Mouse (Mus musculus) lung, embryonic 15.5 days (tissue): ENCODE measurements around the gene Vpreb3. TPM values are rescaled to one million over a fixed set of nuclear protein-coding genes. Genes with fewer than 3 reads are reported as not detected.

ENCODE experiments used
- ATAC-seq: fragments of 200-750 bp; cut with Nextera tagmentation; 2 replicates; pipeline ENCODE4 v1.8.0; 2017; ENCODE audit warnings: moderate number of reproducible peaks, borderline replicate concordance; ENCODE audit not compliant: low FRiP score, low TSS enrichment; ENCODE audit errors: extremely low read depth
- H3K27ac ChIP-seq: fragments of 300-500 bp; sonication (generic); 2 replicates; pipeline ENCODE4 v1.5.1; 2015; ENCODE audit warnings: moderate library complexity, mild to moderate bottlenecking, inconsistent platforms
- H3K27me3 ChIP-seq: fragments of 300-500 bp; sonication (generic); 2 replicates; pipeline ENCODE4 v1.6.1; 2015; ENCODE audit warnings: inconsistent platforms
- H3K36me3 ChIP-seq: fragments of 300-500 bp; sonication (generic); 2 replicates; pipeline ENCODE4 v1.6.1; 2015; ENCODE audit warnings: inconsistent platforms
- H3K4me1 ChIP-seq: fragments of 300-500 bp; sonication (generic); 2 replicates; pipeline ENCODE4 v1.6.1; 2015; ENCODE audit warnings: inconsistent platforms
- H3K4me2 ChIP-seq: fragments of 300-500 bp; sonication (generic); 2 replicates; pipeline ENCODE4 v1.6.1; 2015; ENCODE audit warnings: inconsistent platforms, mild to moderate bottlenecking, moderate library complexity
- H3K4me3 ChIP-seq: fragments of 300-500 bp; sonication (generic); 2 replicates; pipeline ENCODE4 v1.5.1; 2015; ENCODE audit warnings: mild to moderate bottlenecking, inconsistent platforms
- H3K9ac ChIP-seq: fragments of 300-500 bp; sonication (generic); 2 replicates; pipeline ENCODE4 v1.6.1; 2015; ENCODE audit warnings: inconsistent platforms
- H3K9me3 ChIP-seq: fragments of 300-500 bp; sonication (generic); 2 replicates; pipeline ENCODE4 v1.6.1; 2016; ENCODE audit warnings: inconsistent platforms
- WGBS: fragments of 180-500 bp; shearing (Covaris S2); methylation state at CpG from one replicate; pipeline ENCODE4 v1.1.7; 2015; 5-methylcytosine and 5-hydroxymethylcytosine counted together
- polyA plus RNA-seq: library from polyadenylated mRNA; unstranded; fragments of >200 nt; fragmentation: Nextera tagmentation; extraction: Ambion mirVana; gene quantifications from 2 replicates; pipeline ENCODE4 v1.2.1, GENCODE M21; 2015

Gene Vpreb3
- 0.55 and 0.95 TPM in 2 replicates for polyA plus RNA-seq

DNA sequence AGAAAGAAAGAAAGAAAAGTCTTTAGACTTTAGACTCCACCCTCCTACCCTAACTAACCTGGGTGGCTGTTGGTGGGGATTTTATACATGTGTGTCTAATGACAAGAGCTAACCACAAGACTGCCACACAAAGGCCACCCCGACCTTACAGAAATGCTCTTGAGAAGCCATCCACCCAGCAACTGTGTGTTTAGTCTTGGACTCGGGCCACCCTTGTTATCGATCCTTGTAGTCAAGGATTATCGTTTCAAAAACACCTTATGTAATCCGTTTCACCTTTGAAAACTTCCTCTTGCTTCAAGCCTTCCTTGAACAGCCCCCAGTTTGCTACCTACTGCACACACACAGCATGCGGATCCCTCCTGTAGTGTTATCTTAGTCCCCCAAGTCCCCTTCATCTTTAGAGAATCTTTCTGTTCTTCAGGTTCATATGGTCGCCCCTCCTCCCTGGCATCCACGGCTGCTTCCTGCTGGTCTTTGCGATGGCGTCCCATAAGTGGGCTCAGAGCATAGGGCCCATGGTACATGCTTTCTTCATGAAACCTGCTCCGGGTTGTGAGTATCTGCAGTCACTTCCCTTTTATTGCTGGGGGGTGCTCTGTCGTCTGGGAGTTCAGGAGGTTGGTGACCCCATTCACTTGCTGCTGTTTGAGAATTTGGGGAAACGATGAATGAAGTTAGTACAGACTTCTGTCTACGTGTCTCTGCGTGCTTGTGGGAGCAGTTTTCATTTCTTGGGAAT is at the start of gene Vpreb3:
Gene Vpreb3 (plus strand): TSS at position 322 of the 742 bp plus-strand sequence.
- peaks cover 12% of the 10 kb centered on the region; the same call in 1 of the 2 replicates for H3K4me1 ChIP-seq
- 63% methylated on average over 15 of the region's 15 CpGs for WGBS
- no peak within 1 kb of the TSS for H3K9ac ChIP-seq
- H3K4me3 ChIP-seq: no peak within 1 kb of the TSS
- H3K9me3 ChIP-seq: no peaks in the 10 kb centered on the region
- no peaks in the 10 kb centered on the region for H3K36me3 ChIP-seq
- no peaks in the 10 kb centered on the region for H3K27me3 ChIP-seq
- ATAC-seq: no peak
- H3K27ac ChIP-seq: peak within 1 kb of the TSS; percentile 53
- H3K4me2 ChIP-seq: peak within 1 kb of the TSS; percentile 20; the same call in 1 of the 2 replicates

DNA sequence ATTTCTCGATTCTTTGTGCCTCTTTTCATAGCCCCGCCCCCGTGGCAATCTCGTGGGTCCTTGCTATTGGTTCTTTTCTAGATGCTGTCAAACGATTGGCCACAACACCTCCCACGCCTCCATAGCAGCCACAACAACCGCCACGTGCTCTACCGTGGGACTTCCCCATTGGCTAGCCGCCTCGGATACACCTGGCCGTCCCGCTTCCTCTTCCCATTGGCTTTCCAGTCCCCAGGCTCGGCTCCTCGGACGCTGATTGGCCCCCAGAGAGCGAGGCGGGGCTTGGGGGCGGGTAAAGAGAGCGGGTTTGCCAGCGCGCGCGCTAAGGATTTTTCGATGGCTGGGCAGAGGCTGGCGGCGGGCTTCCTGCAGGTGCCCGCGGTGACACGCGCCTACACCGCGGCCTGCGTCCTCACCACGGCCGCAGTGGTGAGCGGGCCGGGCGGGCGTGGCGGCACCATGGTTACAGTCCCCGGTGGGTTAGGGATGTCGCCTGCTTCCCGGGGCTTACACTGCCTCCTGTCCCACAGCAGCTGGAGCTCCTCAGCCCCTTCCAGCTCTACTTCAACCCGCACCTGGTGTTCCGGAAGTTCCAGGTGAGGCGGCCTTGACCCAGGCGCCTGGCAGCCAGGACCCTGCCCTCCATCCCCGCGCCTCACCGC is 49.6 kb upstream of the Vpreb3 start, which contains the start of gene Derl3:
Gene Derl3 (plus strand): TSS at position 325 of the 662 bp plus-strand sequence.
- Histone ChIP-seq H3K36me3 (peaks cover 30% of the 10 kb centered on the region), H3K27me3 (no peaks in the 10 kb centered on the region), H3K9ac (peak within 1 kb of the TSS; percentile 44), H3K27ac (peak within 1 kb of the TSS; percentile 21), H3K4me2 (peak within 1 kb of the TSS; percentile 92), H3K9me3 (no peaks in the 10 kb centered on the region), H3K4me3 (peak within 1 kb of the TSS; percentile 44), H3K4me1 (peaks cover 16% of the 10 kb centered on the region)
- WGBS: 2% methylated on average over 51 of the region's 51 CpGs
- ATAC-seq: peak; percentile 97

DNA sequence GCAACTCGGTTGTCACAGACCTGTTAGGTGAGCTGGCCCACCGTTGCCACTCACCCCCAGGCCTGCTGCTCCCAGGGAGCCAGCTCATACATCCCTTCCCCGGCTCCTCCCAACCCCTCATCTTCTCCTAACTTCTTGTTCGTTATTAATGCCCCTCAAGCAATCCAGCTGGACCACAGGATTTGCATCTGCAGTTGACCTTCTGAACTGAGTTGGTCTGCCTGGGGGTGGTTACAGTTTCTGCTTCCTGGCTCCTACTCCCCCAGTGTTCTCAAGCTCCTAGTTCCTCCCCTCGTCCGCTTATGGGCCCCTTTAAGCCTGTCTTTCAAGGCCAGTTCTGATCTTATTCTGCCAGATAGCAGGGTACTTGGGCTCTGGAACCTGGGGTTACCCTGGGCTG is 48.3 kb upstream of the Vpreb3 start:
- no peak for ATAC-seq
- WGBS: 71% methylated on average over 6 of the region's 6 CpGs
- no peak overlapping the region for H3K9ac ChIP-seq

DNA sequence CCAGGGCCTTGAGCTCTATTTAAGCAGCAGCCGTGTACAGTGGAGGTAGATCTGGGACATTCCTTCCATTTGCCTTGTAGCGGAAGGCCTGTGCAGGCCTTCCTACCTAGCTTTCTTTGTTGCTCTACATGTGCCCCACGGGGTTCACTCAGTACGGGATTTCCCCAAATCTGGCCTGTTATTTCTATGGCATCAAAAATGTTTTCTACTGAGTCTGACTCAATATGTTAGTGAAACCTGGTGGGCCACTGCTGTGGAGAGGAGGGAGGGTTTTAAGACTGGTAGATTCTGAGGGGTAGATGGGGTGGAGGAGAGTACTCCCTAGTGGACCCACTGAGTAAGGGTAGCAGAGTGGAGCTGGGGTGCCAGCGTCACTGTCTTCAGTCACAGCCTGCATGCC is 47.1 kb upstream of the Vpreb3 start:
- no peaks in the 10 kb centered on the region for H3K9me3 ChIP-seq
- H3K36me3 ChIP-seq: peaks cover 47% of the 10 kb centered on the region
- WGBS: 94% methylated on average over 5 of the region's 5 CpGs

More for the DNA sequence above, 48.3 kb upstream of the Vpreb3 start:
- Histone ChIP-seq H3K4me1 (peaks cover 14% of the 10 kb centered on the region), H3K9me3 (no peaks in the 10 kb centered on the region), H3K27ac (no peak overlapping the region), H3K4me2 (no peak overlapping the region), H3K4me3 (no peak overlapping the region), H3K27me3 (no peaks in the 10 kb centered on the region), H3K36me3 (peaks cover 38% of the 10 kb centered on the region)

DNA sequence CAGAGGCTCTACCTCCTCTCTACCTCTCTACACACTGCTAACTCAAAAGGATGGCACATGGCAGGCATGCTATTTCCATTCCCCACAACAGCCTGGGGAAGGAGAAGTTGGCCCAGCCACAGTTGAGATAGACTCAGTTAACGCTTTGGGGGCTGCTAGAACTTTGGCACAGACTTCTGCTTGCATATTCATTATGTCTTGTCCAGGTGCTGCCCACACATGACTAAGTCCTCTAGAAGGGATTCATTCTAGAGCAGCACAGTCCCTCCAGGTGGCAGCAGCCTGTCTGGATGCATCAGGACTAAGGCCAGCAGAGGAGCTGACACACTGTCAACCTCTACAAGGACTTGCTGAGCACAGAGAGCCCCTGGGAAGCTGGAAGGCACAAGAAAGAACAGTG is 46.6 kb upstream of the Vpreb3 start:
- Histone ChIP-seq H3K36me3 (peaks cover 51% of the 10 kb centered on the region), H3K4me2 (no peak overlapping the region), H3K4me1 (peaks cover 13% of the 10 kb centered on the region), H3K27ac (no peak overlapping the region), H3K9me3 (no peaks in the 10 kb centered on the region), H3K27me3 (no peaks in the 10 kb centered on the region), H3K9ac (no peak overlapping the region), H3K4me3 (no peak overlapping the region)
- WGBS: 94% methylated on average over 1 of the region's 1 CpGs
- ATAC-seq: no peak

More for the DNA sequence above, 47.1 kb upstream of the Vpreb3 start:
- Histone ChIP-seq H3K27me3 (no peaks in the 10 kb centered on the region), H3K4me1 (peaks cover 13% of the 10 kb centered on the region), H3K9ac (no peak overlapping the region), H3K27ac (no peak overlapping the region), H3K4me3 (no peak overlapping the region), H3K4me2 (no peak overlapping the region)
- no peak for ATAC-seq

DNA sequence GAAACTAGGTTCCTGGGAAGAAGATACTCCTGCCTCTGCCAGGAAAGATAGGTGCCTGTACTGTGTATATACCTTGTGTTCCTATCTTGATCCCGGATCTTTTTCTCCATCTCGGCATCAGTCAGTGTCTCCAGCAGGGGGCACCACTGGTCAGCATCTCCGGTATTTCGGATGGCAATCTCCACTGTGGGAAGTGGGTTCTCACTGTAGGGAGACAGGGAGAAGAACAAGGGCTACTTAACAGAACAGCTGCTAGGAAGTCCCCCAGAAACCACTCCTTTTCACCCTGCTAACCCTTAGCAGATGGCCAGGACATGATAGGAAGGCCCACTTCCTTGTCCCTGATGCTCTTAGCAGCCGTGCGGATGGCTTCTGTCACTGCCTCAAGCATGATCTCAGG is 45.5 kb upstream of the Vpreb3 start:
- Histone ChIP-seq H3K36me3 (peaks cover 63% of the 10 kb centered on the region), H3K9ac (no peak overlapping the region), H3K9me3 (no peaks in the 10 kb centered on the region), H3K4me1 (peaks cover 13% of the 10 kb centered on the region), H3K4me2 (no peak overlapping the region), H3K4me3 (no peak overlapping the region), H3K27me3 (no peaks in the 10 kb centered on the region), H3K27ac (no peak overlapping the region)
- no peak for ATAC-seq
- WGBS: 40% methylated on average over 6 of the region's 6 CpGs

DNA sequence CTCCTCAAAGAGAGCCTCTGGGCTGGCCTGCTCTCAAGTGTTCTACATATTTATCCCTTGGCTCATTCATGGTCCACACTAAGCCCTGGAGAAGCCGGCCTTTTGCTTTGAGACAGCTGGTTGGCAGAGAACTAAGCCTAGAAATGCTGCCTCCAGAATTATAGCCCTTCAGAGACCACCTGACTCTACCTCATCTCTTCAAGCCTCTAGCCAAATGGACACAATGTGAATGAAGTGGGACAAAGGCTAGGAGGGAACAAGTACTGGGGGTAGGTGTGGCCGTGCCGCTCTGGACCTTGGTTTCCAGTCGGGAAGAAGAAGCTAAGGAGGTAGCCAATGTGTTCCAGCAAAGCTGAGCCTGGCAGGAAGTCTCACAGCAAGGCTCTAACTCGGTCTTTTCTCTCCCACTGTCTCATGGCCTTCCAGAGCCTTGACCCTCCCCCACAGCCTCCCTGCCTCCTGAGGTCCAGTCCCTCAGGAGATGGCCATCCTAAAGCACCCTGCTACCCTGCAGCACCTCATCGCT is 44.8 kb upstream of the Vpreb3 start:
- Histone ChIP-seq H3K9me3 (no peaks in the 10 kb centered on the region), H3K4me3 (no peak overlapping the region), H3K9ac (no peak overlapping the region), H3K4me1 (peaks cover 9% of the 10 kb centered on the region), H3K4me2 (no peak overlapping the region), H3K27ac (no peak overlapping the region), H3K36me3 (peaks cover 70% of the 10 kb centered on the region), H3K27me3 (no peaks in the 10 kb centered on the region)
- ATAC-seq: no peak
- WGBS: 74% methylated on average over 6 of the region's 6 CpGs

DNA sequence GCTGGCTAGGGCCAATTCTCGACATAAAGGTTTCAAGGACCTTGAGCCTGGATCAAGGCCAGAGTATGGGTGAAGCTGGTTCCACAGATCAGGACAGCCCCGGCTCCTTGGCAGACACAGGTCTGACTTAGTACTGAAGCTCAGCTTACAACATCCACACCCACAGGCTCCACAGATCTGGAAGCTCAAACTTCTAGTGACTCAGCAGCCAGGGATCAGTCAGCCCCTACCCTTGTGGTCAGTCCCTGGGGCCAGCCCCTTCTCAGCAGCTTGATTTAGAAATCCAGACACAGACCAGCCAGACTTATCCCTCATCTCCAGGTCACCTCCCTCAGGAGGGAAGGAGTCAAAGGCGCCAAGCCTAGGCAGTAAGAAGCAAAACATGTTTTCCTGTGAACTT is 44.0 kb upstream of the Vpreb3 start:
- H3K4me3 ChIP-seq: no peak overlapping the region
- WGBS: 55% methylated on average over 3 of the region's 3 CpGs
- ATAC-seq: no peak
- peaks cover 78% of the 10 kb centered on the region for H3K36me3 ChIP-seq
- peak overlapping the region; percentile 37 for H3K27ac ChIP-seq
- H3K9me3 ChIP-seq: no peaks in the 10 kb centered on the region
- no peak overlapping the region for H3K9ac ChIP-seq
- no peak overlapping the region for H3K4me2 ChIP-seq
- no peaks in the 10 kb centered on the region for H3K27me3 ChIP-seq
- H3K4me1 ChIP-seq: 0 out of 2 replicates have a peak, but pooled peaks cover 2% of the 10 kb centered on the region

DNA sequence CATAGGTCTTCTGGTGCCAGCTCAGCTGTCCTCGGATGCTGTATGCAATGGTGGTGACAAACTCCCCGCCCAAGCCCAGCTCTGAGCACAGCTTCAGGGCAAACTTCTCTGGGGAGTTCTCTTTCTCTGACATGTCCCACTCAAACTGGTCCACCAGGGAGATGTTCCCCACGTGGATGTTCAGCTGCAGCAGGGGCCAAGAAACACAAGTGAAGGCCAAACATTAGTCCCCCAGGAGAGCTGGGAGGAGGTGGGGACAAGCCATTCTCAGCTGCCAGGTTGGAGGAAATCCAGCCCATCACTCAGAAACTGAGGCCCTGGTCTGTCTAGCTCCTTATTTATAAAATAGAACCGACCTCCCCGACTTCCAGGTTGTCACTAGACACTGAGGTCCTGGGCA is 38.5 kb upstream of the Vpreb3 start:
- peaks cover 92% of the 10 kb centered on the region for H3K36me3 ChIP-seq
- no peak overlapping the region for H3K9ac ChIP-seq
- 81% methylated on average over 5 of the region's 5 CpGs for WGBS
- H3K27ac ChIP-seq: no peak overlapping the region
- H3K27me3 ChIP-seq: no peaks in the 10 kb centered on the region
- no peaks in the 10 kb centered on the region for H3K9me3 ChIP-seq
- H3K4me2 ChIP-seq: no peak overlapping the region
- ATAC-seq: no peak
- no peaks in the 10 kb centered on the region for H3K4me1 ChIP-seq
- H3K4me3 ChIP-seq: no peak overlapping the region

DNA sequence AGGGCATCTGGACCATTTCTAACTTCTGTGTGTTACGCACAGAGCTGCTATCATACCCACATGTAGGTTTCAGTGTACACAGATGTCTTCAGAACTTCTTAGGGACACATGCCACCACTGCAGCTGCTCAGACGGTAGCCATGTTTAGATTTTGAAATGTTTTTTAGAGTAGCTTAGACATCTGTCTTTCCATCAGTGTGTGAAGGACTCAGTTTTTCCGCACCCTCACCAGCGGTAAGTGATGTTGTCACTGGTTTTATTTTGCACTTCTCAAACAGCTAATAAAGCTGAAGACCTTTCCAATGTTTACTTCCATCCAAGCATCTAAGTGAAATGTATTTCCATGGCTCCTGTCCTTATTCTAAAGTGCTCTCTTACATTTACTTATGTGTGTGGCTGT is 36.0 kb upstream of the Vpreb3 start:
- no peak for ATAC-seq
- no peaks in the 10 kb centered on the region for H3K4me1 ChIP-seq
- no peak overlapping the region for H3K27ac ChIP-seq
- H3K4me3 ChIP-seq: no peak overlapping the region
- 89% methylated on average over 4 of the region's 4 CpGs for WGBS
- H3K9me3 ChIP-seq: no peaks in the 10 kb centered on the region
- H3K27me3 ChIP-seq: no peaks in the 10 kb centered on the region
- no peak overlapping the region for H3K4me2 ChIP-seq
- H3K36me3 ChIP-seq: peaks cover 92% of the 10 kb centered on the region
- no peak overlapping the region for H3K9ac ChIP-seq

DNA sequence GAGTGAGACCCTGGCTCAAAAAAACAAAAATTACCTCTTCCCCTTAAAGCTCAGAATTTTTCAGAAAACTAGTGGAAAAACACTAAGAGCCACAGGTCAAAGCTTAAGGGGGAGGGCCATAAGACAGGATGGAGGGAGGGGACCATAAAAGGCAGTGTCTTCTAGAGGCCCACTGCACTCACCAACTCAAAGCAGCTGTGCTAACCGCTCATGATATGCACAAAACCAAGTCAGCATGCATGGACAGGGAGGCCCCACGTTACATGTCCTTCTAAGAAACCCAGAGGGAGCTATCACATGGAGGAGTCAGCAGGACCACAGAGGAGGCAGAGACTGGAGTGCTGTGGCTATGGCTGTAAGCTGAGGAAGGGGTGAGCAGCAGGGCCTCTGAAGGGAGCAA is 32.2 kb upstream of the Vpreb3 start:
- Histone ChIP-seq H3K4me2 (no peak overlapping the region), H3K27ac (no peak overlapping the region), H3K9me3 (no peaks in the 10 kb centered on the region), H3K9ac (no peak overlapping the region), H3K4me3 (no peak overlapping the region), H3K36me3 (peaks cover 80% of the 10 kb centered on the region), H3K27me3 (no peaks in the 10 kb centered on the region), H3K4me1 (no peaks in the 10 kb centered on the region)
- 82% methylated on average over 2 of the region's 2 CpGs for WGBS
- no peak for ATAC-seq

DNA sequence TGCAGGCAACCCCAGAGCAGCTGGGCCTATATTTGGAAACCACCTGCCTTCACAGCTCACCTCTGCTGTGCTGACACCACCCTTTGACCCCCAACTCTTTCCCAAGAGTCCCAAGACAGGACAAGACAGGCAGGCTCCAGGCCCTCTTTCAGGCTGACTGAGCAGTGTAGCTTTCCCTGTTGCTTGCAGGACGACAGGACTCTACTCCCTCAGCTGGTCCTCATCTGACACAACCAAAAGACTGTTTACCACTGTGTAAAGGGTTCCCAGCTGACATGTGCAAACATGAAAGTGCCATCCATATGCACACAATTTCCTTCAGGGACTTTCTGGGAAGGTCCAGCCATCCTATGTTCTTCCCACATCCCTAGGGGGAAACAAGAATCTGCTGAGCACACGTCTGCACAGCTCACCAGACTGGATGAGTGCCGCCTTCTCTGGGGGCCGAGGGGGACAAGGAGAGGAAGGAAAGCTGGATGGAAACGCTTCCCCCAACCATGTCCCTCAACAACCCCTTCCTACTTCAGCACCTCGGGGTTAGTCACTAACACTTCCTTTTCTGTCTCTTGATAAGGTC is 29.8 kb upstream of the Vpreb3 start:
- H3K4me3 ChIP-seq: no peak overlapping the region
- H3K4me1 ChIP-seq: peaks cover under 1% of the 10 kb centered on the region; the same call in 1 of the 2 replicates
- peaks cover 73% of the 10 kb centered on the region for H3K36me3 ChIP-seq
- ATAC-seq: no peak
- H3K4me2 ChIP-seq: no peak overlapping the region
- no peak overlapping the region for H3K27ac ChIP-seq
- H3K9ac ChIP-seq: no peak overlapping the region
- H3K9me3 ChIP-seq: no peaks in the 10 kb centered on the region
- H3K27me3 ChIP-seq: no peaks in the 10 kb centered on the region
- WGBS: 46% methylated on average over 6 of the region's 6 CpGs
